Mouse (Mus musculus) kidney, postnatal 0 days (tissue): ENCODE measurements around the gene Nucb2. TPM values are rescaled to one million over a fixed set of nuclear protein-coding genes. Genes with fewer than 3 reads are reported as not detected.

Source experiments
- ATAC-seq: fragments of 200-750 bp; cut with Nextera tagmentation; replicated peaks from 2 replicates; pipeline ENCODE4 v1.8.0; 2017; ENCODE audit warnings: low read depth, moderate number of reproducible peaks, moderate TSS enrichment, moderate library complexity; ENCODE audit not compliant: low FRiP score
- DNase-seq: peaks from one replicate; pipeline ENCODE4 v3.0.0-alpha.2; 2016; ENCODE audit warnings: low spot score
- H3K27ac ChIP-seq: fragments of 300-500 bp; sonication (generic); 2 replicates; pipeline ENCODE4 v1.5.1; 2014; ENCODE audit warnings: mild to moderate bottlenecking
- H3K27me3 ChIP-seq: fragments of 300-500 bp; sonication (generic); 2 replicates; pipeline ENCODE4 v1.6.1; 2014; ENCODE audit warnings: low read length, mixed read lengths; ENCODE audit not compliant: insufficient read depth
- H3K36me3 ChIP-seq: fragments of 300-500 bp; sonication (generic); 2 replicates; pipeline ENCODE4 v1.6.1; 2014; ENCODE audit warnings: low read length, mixed read lengths; ENCODE audit not compliant: insufficient read depth
- H3K4me1 ChIP-seq: fragments of 300-500 bp; sonication (generic); replicated peaks from 2 replicates; pipeline ENCODE4 v1.6.1; 2014; ENCODE audit warnings: antibody characterized with exemption, low read length, mixed read lengths; ENCODE audit not compliant: insufficient read depth
- H3K4me2 ChIP-seq: fragments of 300-500 bp; sonication (generic); 2 replicates; pipeline ENCODE4 v1.6.1; 2014; ENCODE audit warnings: mild to moderate bottlenecking, low read length, moderate library complexity, mixed read lengths
- H3K4me3 ChIP-seq: fragments of 300-500 bp; sonication (generic); replicated peaks from 2 replicates; pipeline ENCODE4 v1.5.1; 2014; ENCODE audit warnings: low read depth, low read length
- H3K9ac ChIP-seq: fragments of 300-500 bp; sonication (generic); 2 replicates; pipeline ENCODE4 v1.6.1; 2014; ENCODE audit warnings: low read depth, low read length
- H3K9me3 ChIP-seq: fragments of 300-500 bp; sonication (generic); replicated peaks from 2 replicates; pipeline ENCODE4 v1.6.1; 2016; ENCODE audit warnings: low read length, inconsistent platforms, mixed read lengths
- CTCF ChIP-seq: IDR thresholded peaks from 2 replicates; pipeline ENCODE4 v1.5.1; 2016; ENCODE audit warnings: antibody characterized with exemption, low read depth, mild to moderate bottlenecking, moderate library complexity
- WGBS: fragments of 180-500 bp; shearing (Covaris S2); extraction: QIAGEN DNeasy Blood & Tissue Kit; methylation state at CpG from one replicate; pipeline ENCODE4 v1.1.7; 2014; 5-methylcytosine and 5-hydroxymethylcytosine counted together
- polyA plus RNA-seq: library from polyadenylated mRNA; unstranded; fragments of >200 nt; fragmentation: Nextera tagmentation; extraction: Ambion mirVana; gene quantifications from 2 replicates; pipeline ENCODE4 v1.2.1, GENCODE M21; 2015

Nucb2 gene
- polyA plus RNA-seq, 1 experiment from 2014 or later, result 23.1 TPM

DNA sequence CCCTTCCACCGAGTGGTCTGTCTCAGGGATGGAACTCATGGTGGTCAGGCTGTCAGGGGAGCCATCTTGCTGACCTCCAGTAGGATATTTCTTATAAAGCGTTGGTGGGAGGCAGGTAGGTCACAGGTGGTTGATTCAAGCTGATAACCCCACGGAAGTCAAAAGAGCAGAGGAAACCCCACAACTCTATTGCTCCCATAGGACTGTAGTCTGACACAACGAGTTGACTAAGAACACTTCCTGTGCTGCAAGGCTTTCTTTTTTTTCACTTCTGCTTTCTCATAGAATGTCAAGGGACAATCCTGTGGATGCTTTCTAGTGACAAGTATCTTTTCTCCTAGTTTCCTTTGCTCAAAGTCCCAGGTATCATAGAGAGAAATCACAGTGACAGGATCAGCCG is 27.9 kb upstream of the Nucb2 start:
- no peaks in the 10 kb centered on the region for H3K4me1 ChIP-seq
- no peak for TF ChIP-seq CTCF
- ATAC-seq (no peak), DNase-seq (no peak)
- H3K4me3 ChIP-seq, result no peak overlapping the region
- H3K36me3 ChIP-seq, result no peaks in the 10 kb centered on the region
- WGBS, result 70% methylated on average over 5 of the region's 5 CpGs
- H3K4me2 ChIP-seq, result no peak overlapping the region
- H3K9ac ChIP-seq, result no peak overlapping the region
- no peaks in the 10 kb centered on the region for H3K9me3 ChIP-seq
- H3K27me3 ChIP-seq, result no peaks in the 10 kb centered on the region
- H3K27ac ChIP-seq, result no peak overlapping the region

DNA sequence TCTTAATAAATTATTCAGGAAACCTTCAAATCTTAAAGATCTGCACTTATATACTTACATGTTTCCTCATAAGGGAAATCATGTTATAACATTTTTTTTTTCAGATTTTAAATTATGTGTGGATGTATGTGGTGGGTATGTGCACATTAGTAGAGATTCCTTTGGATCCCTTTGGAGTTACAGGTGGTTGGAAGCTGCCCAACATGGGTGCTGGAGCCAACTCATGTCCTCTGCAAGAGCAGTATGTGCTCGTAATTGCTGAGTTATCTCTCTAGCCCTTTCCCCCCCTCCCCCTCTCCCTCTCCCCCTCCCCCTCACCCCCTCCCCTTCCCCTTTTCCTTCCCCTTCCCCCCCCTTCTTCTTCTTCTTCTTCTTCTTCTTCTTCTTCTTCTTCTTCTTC is 21.1 kb upstream of the Nucb2 start:
- DNase-seq (no peak), ATAC-seq (no peak)
- Histone ChIP-seq H3K4me3 (no peak overlapping the region), H3K9ac (no peak overlapping the region), H3K4me2 (no peak overlapping the region), H3K36me3 (no peaks in the 10 kb centered on the region), H3K9me3 (no peaks in the 10 kb centered on the region), H3K27ac (no peak overlapping the region), H3K27me3 (no peaks in the 10 kb centered on the region), H3K4me1 (no peaks in the 10 kb centered on the region)
- no peak for TF ChIP-seq CTCF
- WGBS, result 45% methylated on average over 1 of the region's 1 CpGs

GRCm38 (mm10) chr7:116483782-116484181 is 20.4 kb upstream of the Nucb2 start:
- no peak overlapping the region for H3K9ac ChIP-seq
- no peaks in the 10 kb centered on the region for H3K9me3 ChIP-seq
- DNase-seq (no peak), ATAC-seq (no peak)
- H3K4me1 ChIP-seq, result no peaks in the 10 kb centered on the region
- WGBS, result 82% methylated on average over 5 of the region's 5 CpGs
- H3K27me3 ChIP-seq, result no peaks in the 10 kb centered on the region
- no peaks in the 10 kb centered on the region for H3K36me3 ChIP-seq
- TF ChIP-seq CTCF, result no peak
- H3K27ac ChIP-seq, result no peak overlapping the region
- H3K4me3 ChIP-seq, result no peak overlapping the region
- no peak overlapping the region for H3K4me2 ChIP-seq

DNA sequence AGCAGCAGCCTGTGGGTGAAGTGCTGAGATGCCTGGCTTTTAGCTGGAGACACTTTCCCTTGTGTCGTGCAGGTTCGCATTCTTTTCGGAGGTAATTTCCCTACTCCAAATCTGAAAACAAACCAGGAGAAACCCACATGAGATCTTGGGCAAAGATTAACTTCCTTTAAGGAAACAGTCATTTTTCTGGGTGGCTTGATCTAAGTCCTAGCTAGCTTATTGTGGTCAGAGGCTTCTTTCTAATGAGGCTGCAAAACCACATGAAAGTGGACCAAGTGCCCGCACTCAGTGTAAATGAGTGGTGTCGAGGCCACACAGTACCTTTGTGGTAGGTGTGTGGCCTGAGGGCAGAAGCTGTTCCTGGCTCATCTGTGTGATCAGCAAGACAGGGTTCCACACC is 20.0 kb upstream of the Nucb2 start:
- no peak overlapping the region for H3K4me2 ChIP-seq
- H3K9ac ChIP-seq, result no peak overlapping the region
- no peak overlapping the region for H3K4me3 ChIP-seq
- DNase-seq, result no peak
- no peaks in the 10 kb centered on the region for H3K9me3 ChIP-seq
- 55% methylated on average over 5 of the region's 5 CpGs for WGBS
- H3K36me3 ChIP-seq, result no peaks in the 10 kb centered on the region
- ATAC-seq, result no peak
- H3K27ac ChIP-seq, result no peak overlapping the region
- TF ChIP-seq CTCF, result no peak
- no peaks in the 10 kb centered on the region for H3K27me3 ChIP-seq
- no peaks in the 10 kb centered on the region for H3K4me1 ChIP-seq

DNA sequence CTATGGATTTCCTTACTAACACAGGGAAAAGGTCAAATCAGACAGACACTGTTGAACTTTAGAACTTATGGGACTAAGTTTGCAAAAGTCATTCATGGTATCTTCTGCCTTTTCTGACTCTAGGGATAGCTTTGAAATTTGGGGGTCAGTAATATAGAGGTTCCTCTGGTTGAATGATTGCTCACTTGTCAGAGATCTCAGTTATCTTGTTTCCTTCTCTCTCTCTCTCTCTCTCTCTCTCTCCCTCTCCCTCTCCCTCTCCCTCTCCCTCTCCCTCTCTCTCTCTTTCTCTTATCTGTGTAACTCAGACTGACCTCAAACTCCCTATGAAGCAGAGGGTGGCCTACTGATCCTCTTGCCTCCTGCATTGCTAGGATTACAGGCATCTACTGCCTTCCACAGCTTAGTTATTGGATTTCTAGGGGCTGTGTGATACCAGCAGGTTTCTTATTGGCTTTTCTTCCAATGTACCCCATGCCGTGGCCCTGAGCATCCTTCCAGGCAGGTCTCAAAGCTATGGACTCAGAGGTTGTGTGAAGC is 19.0 kb upstream of the Nucb2 start:
- Histone ChIP-seq H3K27me3 (no peaks in the 10 kb centered on the region), H3K4me1 (no peaks in the 10 kb centered on the region), H3K9me3 (no peaks in the 10 kb centered on the region), H3K27ac (no peak overlapping the region), H3K4me3 (no peak overlapping the region), H3K4me2 (no peak overlapping the region), H3K9ac (no peak overlapping the region), H3K36me3 (no peaks in the 10 kb centered on the region)
- WGBS, result 85% methylated on average over 1 of the region's 1 CpGs
- ATAC-seq (no peak), DNase-seq (no peak)
- no peak for TF ChIP-seq CTCF

DNA sequence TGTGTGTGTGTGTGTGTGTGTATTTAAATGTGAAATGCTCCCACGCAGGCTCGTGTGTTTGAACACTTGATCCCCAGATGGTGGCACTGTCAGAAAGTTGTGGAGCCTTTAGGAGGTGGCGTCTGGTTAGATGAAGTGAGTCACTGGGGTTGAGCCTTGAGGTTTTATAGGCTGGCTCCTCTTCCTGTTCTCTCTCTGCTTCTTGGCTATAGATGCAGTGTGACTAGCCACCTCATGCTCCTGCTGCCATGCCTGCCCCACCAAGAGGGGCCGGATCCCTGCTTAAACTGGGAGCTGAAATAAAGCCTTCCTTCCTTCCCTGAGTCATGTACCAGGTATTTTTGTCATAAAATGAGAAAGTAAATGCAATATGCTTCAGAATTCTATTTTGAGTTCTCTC is 13.1 kb upstream of the Nucb2 start:
- no peaks in the 10 kb centered on the region for H3K36me3 ChIP-seq
- no peak overlapping the region for H3K9ac ChIP-seq
- no peaks in the 10 kb centered on the region for H3K27me3 ChIP-seq
- TF ChIP-seq CTCF, result no peak
- no peaks in the 10 kb centered on the region for H3K4me1 ChIP-seq
- no peak for DNase-seq
- H3K4me2 ChIP-seq, result no peak overlapping the region
- 78% methylated on average over 4 of the region's 4 CpGs for WGBS
- no peak overlapping the region for H3K27ac ChIP-seq
- no peaks in the 10 kb centered on the region for H3K9me3 ChIP-seq
- ATAC-seq, result no peak
- no peak overlapping the region for H3K4me3 ChIP-seq

- Histone ChIP-seq H3K9ac (no peak overlapping the region), H3K27ac (no peak overlapping the region), H3K36me3 (no peaks in the 10 kb centered on the region), H3K9me3 (no peaks in the 10 kb centered on the region), H3K4me2 (no peak overlapping the region), H3K4me1 (no peaks in the 10 kb centered on the region), H3K4me3 (no peak overlapping the region), H3K27me3 (no peaks in the 10 kb centered on the region)
- ATAC-seq (no peak), DNase-seq (no peak)
- no peak for TF ChIP-seq CTCF
- 63% methylated on average over 7 of the region's 7 CpGs for WGBS
These were observed 10.7 kb upstream of the Nucb2 start for GRCm38 (mm10) chr7:116493267-116494003.
